Mouse (Mus musculus): ENCODE data around the gene Klhl11.

Klhl11 gene

DNA sequence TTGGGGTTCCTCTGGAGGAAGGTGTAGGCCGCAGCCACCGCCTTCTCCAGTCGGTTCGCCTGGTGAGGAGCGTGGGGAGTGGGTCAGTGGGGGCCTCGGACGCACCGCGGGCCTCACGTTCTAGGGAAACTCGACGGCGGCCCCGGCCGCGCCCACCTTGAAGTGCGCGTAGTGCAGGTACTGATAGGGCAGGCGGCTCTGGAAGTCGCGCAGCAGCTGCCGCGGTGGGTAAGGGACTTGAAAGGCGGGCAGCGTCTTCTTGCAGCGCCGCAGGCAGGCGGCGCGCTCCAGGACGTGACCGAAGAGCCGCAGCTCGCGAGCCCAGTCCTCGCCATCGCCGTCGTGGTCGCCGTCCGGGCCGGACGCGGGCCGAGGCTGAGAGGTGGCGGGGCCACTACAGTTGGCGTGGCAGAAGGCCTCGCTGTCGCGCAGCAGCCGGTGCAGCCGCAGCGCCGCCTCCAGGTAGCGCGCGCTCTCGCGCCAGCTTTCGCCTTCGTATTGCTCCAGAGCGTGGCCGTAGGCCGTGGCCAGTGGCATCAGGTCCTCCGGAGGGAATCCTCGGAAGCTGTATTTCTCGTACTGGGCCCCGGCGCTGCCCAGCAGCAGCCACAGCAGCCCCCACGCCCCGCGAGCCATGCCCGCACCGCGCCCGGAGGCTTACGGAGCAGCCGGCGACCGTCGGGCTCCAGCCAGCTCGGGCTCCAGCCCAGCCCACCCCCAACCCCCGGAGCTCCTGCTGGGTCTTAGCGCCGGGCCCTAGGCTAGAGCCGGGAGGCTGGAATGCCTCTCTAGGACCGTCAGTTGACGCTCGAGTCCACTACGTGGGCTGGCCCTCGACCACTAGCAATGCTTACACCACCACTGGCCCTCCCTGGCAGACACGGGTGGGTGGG lies 58.3 kb downstream of the Klhl11 start, which contains the start of gene P3h4:
Gene P3h4, minus strand, starts transcription at position 816 of the 893 bp plus-strand sequence.
- peak; percentile 50 to 75 for DNase-seq (ENCODE audit: low spot score in 2 of 2)

DNA sequence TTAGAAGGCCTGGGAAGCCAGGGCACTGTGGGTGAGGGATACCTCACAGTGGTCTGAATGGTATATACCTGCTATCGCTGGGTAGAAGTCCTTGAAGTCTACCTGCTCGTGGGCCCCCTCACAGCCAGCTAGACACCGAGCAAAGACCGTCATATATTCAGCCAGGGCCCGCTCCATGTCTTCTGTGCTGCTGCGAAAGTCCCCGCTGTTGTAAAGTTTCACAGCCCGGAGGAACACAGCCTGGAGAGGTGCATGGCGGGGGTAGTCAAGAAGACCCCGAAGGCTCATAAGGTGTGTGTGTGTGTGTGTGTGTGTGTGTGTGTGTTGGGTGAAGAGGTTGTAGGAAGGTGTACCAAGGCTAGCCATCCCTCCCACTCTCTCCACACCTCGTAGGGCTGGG lies 59.0 kb downstream of the Klhl11 start:
- DNase-seq (ENCODE audit: low spot score in 2 of 2) = no peak

Data from spleen, postnatal 4 days (tissue).